Mouse (Mus musculus) heart, adult 18-20 months (tissue): ENCODE data around the gene Coro6. TPM values are rescaled to one million over a fixed set of nuclear protein-coding genes. Genes with fewer than 3 reads are reported as not detected.

Experiments
- DNase-seq, 2 experiments: peaks; one replicate each; pipeline ENCODE4 v3.0.0; 2021 to 2022; ENCODE audit warnings: mixed read lengths in 1 of 2
- total RNA-seq, 2 experiments: library from RNA; stranded (reverse); gene quantifications; 2 replicates each; pipeline ENCODE4 v1.2.3; 2021

Gene Coro6
- total RNA-seq, 2 experiments from 2014 or later, result 207 to 208 TPM

DNA sequence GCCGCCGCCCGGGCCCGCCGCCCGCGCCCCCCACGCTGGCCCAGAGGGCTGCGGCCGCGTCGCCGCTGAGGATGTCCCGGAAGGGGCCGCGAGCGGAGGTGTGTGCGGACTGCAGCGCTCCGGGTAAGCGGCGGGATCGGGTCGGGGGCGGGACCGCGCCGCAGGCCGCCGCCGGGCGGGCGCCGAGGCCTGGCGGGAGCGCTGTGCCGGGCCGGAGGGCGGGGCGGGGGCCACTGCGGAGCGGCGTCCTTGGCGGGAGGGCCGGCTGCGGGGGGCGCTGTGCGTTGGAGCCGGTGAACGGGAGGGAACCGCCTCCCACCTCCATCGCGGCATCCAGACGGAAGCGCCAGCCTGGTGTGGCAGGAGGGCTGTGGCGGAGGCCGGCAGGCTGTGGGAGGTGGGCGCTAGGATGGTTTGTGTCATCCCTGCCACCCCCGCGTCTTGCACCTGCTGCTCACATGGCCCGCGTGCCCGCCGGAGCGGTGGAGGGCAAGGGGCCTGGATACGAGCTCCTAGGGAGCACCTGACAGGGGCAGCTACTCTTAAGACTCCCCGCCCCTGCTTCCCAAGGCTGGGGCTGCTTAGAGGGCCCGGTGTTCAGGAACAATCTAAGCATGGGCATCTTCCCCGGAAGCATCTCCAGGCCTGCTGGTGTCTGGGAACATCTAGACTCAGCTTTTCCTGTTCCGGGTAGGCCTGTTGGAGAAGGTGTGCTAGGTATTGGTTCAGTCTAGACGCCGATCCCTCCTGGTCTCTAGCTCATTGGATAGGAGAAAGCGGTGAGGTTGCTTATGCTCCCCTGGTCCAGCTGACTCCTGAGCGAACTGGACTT lies 31.5 kb downstream of the Coro6 start, which contains the start of gene Git1:
Gene Git1, plus strand, starts transcription at position 51 of the 832 bp plus-strand sequence.
- DNase-seq, result peak; percentile 55

DNA sequence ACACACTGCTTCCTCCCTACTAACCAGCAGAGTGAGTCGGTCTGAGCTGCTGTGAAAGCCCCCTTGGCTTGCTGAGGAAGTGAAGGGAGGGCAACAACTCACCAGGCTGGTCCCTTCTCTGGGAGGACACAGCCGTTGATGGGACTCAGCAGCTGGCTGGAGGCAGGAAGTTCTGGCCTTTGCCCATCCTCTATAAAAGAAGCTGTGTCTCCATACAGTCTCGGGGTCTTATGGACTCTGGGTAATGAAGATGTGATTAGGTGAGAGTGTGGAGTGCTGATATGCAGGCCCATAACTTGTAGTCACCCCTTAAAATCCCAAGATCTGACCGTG lies 32.1 kb downstream of the Coro6 start:
- DNase-seq, result no peak

- DNase-seq, result no peak
Measured at GRCm38 (mm10) chr11:77494782-77495181, 32.6 kb downstream of the Coro6 start.

- DNase-seq, result no peak
Measured at GRCm38 (mm10) chr11:77495507-77495906, 33.3 kb downstream of the Coro6 start.

GRCm38 (mm10) chr11:77497341-77497756 lies 35.1 kb downstream of the Coro6 start:
- DNase-seq, result peak; percentile 88 to 92

GRCm38 (mm10) chr11:77497851-77498250 lies 35.6 kb downstream of the Coro6 start:
- peak in 1 of 2 experiments; percentile 73 for DNase-seq

GRCm38 (mm10) chr11:77498261-77499139 lies 36.3 kb downstream of the Coro6 start:
- DNase-seq, result no peak

DNA sequence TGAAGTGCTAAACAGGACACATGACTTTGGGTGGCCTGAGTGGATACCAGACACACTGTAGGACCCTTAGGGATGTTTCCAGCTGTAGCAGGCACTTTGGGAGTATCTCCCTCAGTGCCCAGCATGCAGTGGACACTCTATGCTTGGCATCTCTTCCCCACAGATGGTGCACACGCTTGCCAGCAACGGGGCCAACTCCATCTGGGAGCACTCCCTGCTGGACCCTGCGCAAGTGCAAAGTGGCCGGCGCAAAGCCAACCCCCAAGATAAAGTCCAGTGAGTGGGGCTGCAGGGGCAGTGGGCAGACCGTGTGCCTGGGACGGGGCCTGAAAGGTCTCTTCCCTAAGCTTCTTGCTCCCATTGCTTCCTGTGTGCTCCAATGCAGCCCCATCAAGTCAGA lies 37.1 kb downstream of the Coro6 start:
- DNase-seq, result no peak

DNA sequence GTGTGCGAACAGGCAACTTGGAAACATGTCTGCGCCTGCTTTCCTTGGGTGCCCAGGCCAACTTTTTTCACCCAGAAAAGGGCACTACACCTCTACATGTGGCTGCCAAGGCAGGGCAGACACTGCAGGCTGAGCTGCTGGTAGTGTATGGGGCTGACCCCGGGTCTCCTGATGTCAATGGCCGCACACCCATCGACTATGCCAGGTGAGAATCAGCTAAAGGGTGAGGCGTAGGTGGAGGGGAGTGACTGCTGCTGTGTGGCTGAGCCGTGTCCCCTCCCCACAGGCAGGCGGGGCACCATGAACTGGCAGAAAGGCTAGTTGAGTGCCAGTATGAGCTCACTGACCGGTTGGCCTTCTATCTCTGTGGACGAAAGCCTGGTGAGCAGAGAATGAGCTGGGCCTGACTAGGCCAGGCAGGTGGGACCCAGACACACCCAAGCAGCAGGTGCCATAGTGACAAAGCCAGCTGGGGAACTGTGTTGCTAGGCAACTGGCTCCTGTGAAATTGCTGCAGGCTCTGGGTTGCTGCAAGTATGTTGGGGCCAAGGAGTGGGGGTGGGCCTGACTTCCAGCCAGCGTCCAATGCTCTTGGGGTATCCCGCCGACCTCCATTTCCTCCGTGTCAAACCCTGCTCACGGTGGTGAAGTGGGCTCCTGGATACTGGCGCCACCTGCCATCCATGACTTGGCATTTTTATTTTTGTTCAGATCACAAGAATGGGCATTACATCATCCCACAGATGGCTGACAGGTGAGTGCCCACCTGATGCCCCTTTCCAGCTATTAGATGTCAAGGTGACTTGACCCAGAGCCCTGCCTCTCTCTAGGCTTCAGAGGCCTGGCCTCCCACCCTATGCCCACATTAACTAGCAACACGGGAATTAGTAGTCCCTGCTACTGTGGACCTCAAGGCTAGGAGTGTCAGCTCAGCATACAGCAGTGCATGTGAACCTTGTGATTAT lies 38.4 kb downstream of the Coro6 start:
- DNase-seq, result no peak

GRCm38 (mm10) chr11:77501392-77501791 lies 39.2 kb downstream of the Coro6 start:
- DNase-seq, result peak; percentile 80 to 88

DNA sequence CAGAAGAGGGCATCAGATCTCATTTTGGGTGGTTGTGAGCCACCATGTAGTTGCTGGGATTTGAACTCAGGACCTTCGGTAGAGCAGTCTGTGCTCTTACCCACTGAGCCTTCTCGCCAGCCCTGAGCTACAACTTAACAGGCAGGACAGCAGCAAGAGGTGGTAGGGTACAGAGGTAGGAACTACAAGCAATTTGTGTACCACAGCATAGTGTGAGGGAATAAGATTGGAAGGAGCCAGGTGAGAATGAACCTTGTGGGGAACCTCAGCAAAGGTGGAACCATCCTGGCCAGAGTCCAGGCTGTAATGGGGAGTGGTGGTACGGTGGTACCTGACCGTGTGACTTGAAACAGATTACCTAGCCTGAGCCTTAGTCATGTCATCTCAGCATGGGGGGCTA lies 39.8 kb downstream of the Coro6 start:
- no peak for DNase-seq

GRCm38 (mm10) chr11:77502481-77502880 lies 40.3 kb downstream of the Coro6 start:
- no peak for DNase-seq

DNA sequence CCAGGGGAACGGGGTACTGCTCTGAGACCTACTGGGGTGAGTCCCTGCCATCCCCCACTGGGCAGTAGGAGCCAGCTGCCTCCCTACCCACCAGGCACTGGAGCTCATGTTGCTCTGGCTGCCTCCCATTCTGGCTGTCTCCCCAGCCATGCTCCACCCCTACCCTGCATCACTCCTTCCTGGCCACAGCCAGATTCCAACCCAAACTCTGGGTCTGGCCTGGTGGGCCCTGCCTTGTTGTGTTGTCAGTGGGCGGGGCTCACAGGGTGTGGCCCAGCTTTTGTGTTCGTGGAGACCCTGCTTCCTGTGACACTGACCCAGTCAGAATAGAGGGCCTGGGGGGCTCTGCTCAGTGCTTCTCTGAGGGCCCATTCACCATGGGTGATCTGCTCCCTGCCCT lies 41.3 kb downstream of the Coro6 start:
- DNase-seq, result peak; percentile 50 to 67

DNA sequence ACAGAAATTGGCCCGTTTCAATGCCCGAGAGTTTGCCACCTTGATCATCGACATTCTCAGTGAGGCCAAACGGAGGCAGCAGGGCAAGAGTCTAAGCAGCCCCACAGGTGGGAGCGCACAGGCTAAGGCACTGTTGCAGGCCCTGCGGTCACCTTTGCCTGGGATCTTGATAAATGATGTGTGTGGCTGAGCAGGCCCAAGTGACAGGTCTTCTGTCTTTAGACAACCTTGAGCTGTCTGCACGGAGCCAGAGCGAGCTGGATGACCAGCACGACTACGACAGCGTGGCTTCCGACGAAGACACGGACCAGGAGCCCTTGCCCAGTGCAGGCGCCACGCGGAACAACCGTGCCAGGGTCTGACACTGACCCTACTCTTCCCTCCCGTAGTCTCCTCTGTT lies 42.2 kb downstream of the Coro6 start:
- no peak for DNase-seq

- DNase-seq, result no peak
Measured at GRCm38 (mm10) chr11:77505291-77505980, 43.2 kb downstream of the Coro6 start.

DNA sequence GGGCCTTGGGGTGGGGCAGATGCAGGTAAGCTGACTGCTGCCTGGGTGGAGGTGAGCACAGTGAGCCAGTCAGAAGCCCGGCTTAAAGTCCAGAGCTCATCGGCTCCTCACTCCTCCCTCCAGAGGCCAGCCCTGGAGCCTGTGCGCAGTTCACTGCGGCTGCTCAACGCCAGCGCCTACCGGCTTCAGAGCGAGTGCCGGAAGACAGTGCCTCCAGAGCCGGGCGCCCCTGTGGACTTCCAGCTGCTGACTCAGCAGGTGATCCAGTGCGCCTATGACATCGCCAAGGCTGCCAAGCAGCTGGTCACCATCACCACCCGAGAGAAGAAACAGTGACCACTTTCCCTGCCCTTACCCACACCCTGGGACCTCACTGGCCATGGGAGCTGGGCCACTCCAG lies 44.1 kb downstream of the Coro6 start:
- no peak for DNase-seq

DNA sequence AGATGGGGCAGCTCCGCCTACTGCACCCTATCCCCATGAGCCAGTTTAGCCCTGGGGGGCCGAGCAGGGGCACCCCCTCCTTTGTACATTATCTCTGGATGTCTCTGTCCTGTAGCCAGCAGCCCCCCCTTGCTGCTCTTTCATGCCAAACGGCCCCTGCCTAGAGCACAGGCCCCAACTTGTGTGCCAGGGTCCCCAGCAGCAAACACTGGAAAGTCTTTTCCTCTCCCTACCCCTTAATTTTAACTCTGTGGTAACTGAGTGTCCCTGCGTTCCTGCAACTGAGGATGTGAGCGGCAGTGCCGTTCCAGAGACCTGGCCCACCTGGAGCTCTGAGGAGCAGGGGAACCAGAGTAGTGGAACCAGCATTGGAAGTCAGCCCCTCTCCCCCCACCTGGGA lies 44.7 kb downstream of the Coro6 start:
- DNase-seq, result no peak

DNA sequence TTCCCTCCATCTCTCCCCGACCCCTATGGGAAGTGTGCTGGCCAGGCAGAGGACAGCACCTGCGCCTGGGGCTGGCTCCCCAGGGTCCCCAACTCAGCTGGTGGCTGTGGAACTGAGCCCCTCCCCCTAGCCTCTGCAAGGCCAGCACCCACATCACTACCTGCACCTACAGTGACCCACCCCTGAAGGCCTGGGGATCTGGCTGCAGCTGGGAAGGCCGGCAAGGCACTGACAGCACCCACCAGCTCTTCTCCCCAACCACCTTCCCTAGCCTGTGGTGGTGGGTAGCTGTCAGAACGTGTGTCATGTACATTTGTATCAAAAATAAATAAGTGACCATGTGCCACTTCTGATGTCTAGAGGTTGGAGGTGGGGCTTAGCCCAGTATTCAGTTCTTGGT lies 45.2 kb downstream of the Coro6 start:
- no peak for DNase-seq

GRCm38 (mm10) chr11:77508068-77509021 lies 46.1 kb downstream of the Coro6 start:
- DNase-seq, result peak; percentile 89

- no peak for DNase-seq
Measured at GRCm38 (mm10) chr11:77511336-77511735, 49.1 kb downstream of the Coro6 start.
